Mouse (Mus musculus): ENCODE measurements around the gene Olfr914. TPM values are rescaled to one million over a fixed set of nuclear protein-coding genes. Genes with fewer than 3 reads are reported as not detected.

Olfr914 gene
- total RNA-seq (2015; ENCODE audit: low replicate concordance): not detected in 2 replicates
- total RNA-seq (2017; ENCODE audit: low replicate concordance): not detected in 2 replicates

DNA sequence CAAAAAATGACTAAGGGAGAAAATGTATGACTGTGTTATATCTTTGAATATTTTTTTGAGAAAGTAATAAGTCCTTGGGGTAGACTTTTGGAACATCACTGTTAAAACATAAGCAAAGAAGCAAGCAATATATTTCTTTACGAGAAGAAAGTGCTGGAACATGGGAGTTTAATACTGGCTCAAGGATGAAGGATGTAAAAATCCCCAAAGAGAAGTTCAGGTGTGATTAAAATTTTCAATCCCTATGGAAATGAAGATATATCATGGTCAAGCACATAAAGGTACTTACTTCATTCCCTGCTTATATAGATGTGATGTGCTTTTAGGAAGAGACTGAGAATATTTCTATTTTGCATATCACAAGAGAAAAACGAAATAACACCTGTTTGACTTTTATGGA, at the start of gene Olfr914:
TSS of gene Olfr914 (plus strand) at position 301 of the 400 bp plus-strand sequence.
- ATAC-seq (replicated peaks; ENCODE audit: low FRiP score, poor library complexity, severe bottlenecking): no peak

DNA sequence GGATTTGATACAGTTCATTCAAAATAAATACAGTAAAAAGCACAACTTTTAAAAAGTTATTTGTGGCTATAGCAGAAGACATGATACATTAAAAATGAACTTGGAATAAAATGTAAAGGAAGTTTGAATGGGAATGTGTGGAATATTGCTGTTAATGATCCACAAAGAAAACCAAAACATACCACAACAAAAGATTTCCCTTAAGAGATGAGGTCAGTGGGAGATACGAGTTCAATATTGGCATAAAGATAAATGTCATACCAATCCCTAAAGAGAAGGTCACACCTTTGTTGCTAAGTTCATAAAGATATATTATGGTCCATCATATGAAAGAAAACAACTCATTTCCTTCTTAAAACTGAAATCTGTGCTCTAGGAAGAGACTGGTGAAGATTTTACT, 25.0 kb upstream of the Olfr914 start, which contains the start of gene Olfr912:
TSS of gene Olfr912 (plus strand) at position 301 of the 400 bp plus-strand sequence.
- no peak for ATAC-seq (replicated peaks; ENCODE audit: low FRiP score, poor library complexity, severe bottlenecking)

- ATAC-seq (replicated peaks; ENCODE audit: low FRiP score, poor library complexity, severe bottlenecking): no peak
These were observed 13.8 kb upstream of the Olfr914 start for GRCm38 (mm10) chr9:38591056-38591455.

GRCm38 (mm10) chr9:38592459-38592858, 12.4 kb upstream of the Olfr914 start, which contains the start of gene Olfr913:
Olfr913 (plus strand) TSS chr9:38592759.
- no peak for ATAC-seq (replicated peaks; ENCODE audit: low FRiP score, poor library complexity, severe bottlenecking)

- no peak for ATAC-seq (replicated peaks; ENCODE audit: low FRiP score, poor library complexity, severe bottlenecking)
These were observed 27.5 kb downstream of the Olfr914 start for GRCm38 (mm10) chr9:38632406-38632805.

DNA sequence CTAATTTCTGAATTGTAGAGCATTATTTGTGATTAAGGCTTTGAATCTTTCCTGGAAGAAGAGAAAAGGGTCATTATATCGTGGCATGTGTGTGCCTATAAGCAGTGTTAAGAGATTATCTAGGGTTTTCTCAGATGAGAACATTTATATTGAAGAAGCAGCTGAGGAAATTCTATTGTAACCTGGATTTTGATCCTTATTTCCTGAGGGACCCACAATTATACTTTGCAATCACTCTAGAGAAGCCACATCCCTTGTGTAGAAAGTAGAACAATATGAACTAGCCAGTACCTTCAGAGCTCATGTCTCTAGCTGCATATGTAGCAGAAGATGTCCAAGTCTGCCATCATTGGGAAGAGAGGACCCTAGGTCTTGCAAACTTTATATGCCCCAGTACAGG, 54.9 kb downstream of the Olfr914 start, which contains the start of gene Olfr916:
TSS of gene Olfr916 (minus strand) at position 101 of the 400 bp plus-strand sequence.
- ATAC-seq (replicated peaks; ENCODE audit: low FRiP score, poor library complexity, severe bottlenecking): no peak

Other genes starting within 250 kb of the Olfr914 start
- gene Olfr250, start 238.2 kb upstream of the Olfr914 start, total RNA-seq (2015; ENCODE audit: low replicate concordance): not detected in 2 replicates
- gene Olfr250, start 238.2 kb upstream of the Olfr914 start, total RNA-seq (2017; ENCODE audit: low replicate concordance): not detected in 2 replicates
- gene Olfr251, start 228.0 kb upstream of the Olfr914 start, total RNA-seq (2015; ENCODE audit: low replicate concordance): not detected in 2 replicates
- not detected in 2 replicates for gene Olfr251, start 228.0 kb upstream of the Olfr914 start, total RNA-seq (2017; ENCODE audit: low replicate concordance)
- gene Olfr147, start 203.4 kb upstream of the Olfr914 start, total RNA-seq (2015; ENCODE audit: low replicate concordance): not detected in 2 replicates
- not detected in 2 replicates for gene Olfr147, start 203.4 kb upstream of the Olfr914 start, total RNA-seq (2017; ENCODE audit: low replicate concordance)
- gene Olfr901, start 175.6 kb upstream of the Olfr914 start, total RNA-seq (2015; ENCODE audit: low replicate concordance): not detected in 2 replicates
- gene Olfr901, start 175.6 kb upstream of the Olfr914 start, total RNA-seq (2017; ENCODE audit: low replicate concordance): not detected in 2 replicates
- gene Olfr902, start 157.4 kb upstream of the Olfr914 start, total RNA-seq (2015; ENCODE audit: low replicate concordance): not detected in 2 replicates
- gene Olfr902, start 157.4 kb upstream of the Olfr914 start, total RNA-seq (2017; ENCODE audit: low replicate concordance): not detected in 2 replicates
- not detected in 2 replicates for gene Olfr904, start 142.0 kb upstream of the Olfr914 start, total RNA-seq (2015; ENCODE audit: low replicate concordance)
- not detected in 2 replicates for gene Olfr904, start 142.0 kb upstream of the Olfr914 start, total RNA-seq (2017; ENCODE audit: low replicate concordance)
- gene Olfr905, start 134.0 kb upstream of the Olfr914 start, total RNA-seq (2015; ENCODE audit: low replicate concordance): not detected in 2 replicates
- gene Olfr905, start 134.0 kb upstream of the Olfr914 start, total RNA-seq (2017; ENCODE audit: low replicate concordance): not detected in 2 replicates
- gene Olfr906, start 118.0 kb upstream of the Olfr914 start, total RNA-seq (2015; ENCODE audit: low replicate concordance): not detected in 2 replicates
- gene Olfr906, start 118.0 kb upstream of the Olfr914 start, total RNA-seq (2017; ENCODE audit: low replicate concordance): not detected in 2 replicates
- not detected in 2 replicates for gene Olfr907, start 109.3 kb upstream of the Olfr914 start, total RNA-seq (2015; ENCODE audit: low replicate concordance)
- not detected in 2 replicates for gene Olfr907, start 109.3 kb upstream of the Olfr914 start, total RNA-seq (2017; ENCODE audit: low replicate concordance)
- gene Olfr911-ps1, start 83.5 kb upstream of the Olfr914 start, total RNA-seq (2015; ENCODE audit: low replicate concordance): not detected in 2 replicates
- not detected in 2 replicates for gene Olfr911-ps1, start 83.5 kb upstream of the Olfr914 start, total RNA-seq (2017; ENCODE audit: low replicate concordance)
- gene Olfr910, start 67.3 kb upstream of the Olfr914 start, total RNA-seq (2015; ENCODE audit: low replicate concordance): not detected in 2 replicates
- not detected in 2 replicates for gene Olfr910, start 67.3 kb upstream of the Olfr914 start, total RNA-seq (2017; ENCODE audit: low replicate concordance)
- not detected in 2 replicates for gene Olfr912, start 24.9 kb upstream of the Olfr914 start, total RNA-seq (2015; ENCODE audit: low replicate concordance)
- gene Olfr912, start 24.9 kb upstream of the Olfr914 start, total RNA-seq (2017; ENCODE audit: low replicate concordance): not detected in 2 replicates
- not detected in 2 replicates for gene Olfr913, start 12.3 kb upstream of the Olfr914 start, total RNA-seq (2015; ENCODE audit: low replicate concordance)
- gene Olfr913, start 12.3 kb upstream of the Olfr914 start, total RNA-seq (2017; ENCODE audit: low replicate concordance): not detected in 2 replicates
- gene Olfr916, start 54.8 kb downstream of the Olfr914 start, total RNA-seq (2015; ENCODE audit: low replicate concordance): not detected in 2 replicates
- not detected in 2 replicates for gene Olfr916, start 54.8 kb downstream of the Olfr914 start, total RNA-seq (2017; ENCODE audit: low replicate concordance)
- gene Olfr917, start 60.7 kb downstream of the Olfr914 start, total RNA-seq (2015; ENCODE audit: low replicate concordance): not detected in 2 replicates
- gene Olfr917, start 60.7 kb downstream of the Olfr914 start, total RNA-seq (2017; ENCODE audit: low replicate concordance): not detected in 2 replicates
- not detected in 2 replicates for gene Olfr918, start 69.5 kb downstream of the Olfr914 start, total RNA-seq (2015; ENCODE audit: low replicate concordance)
- not detected in 2 replicates for gene Olfr918, start 69.5 kb downstream of the Olfr914 start, total RNA-seq (2017; ENCODE audit: low replicate concordance)
- gene Olfr919, start 98.6 kb downstream of the Olfr914 start, total RNA-seq (2015; ENCODE audit: low replicate concordance): not detected in 2 replicates
- not detected in 2 replicates for gene Olfr919, start 98.6 kb downstream of the Olfr914 start, total RNA-seq (2017; ENCODE audit: low replicate concordance)
- gene Vwa5a, start 113.2 kb downstream of the Olfr914 start, total RNA-seq (2015; ENCODE audit: low replicate concordance): 5.4 and 8.8 TPM in 2 replicates
- gene Vwa5a, start 113.2 kb downstream of the Olfr914 start, total RNA-seq (2017; ENCODE audit: low replicate concordance): 3.9 and 5.1 TPM in 2 replicates
- not detected in 2 replicates for gene Olfr920, start 147.2 kb downstream of the Olfr914 start, total RNA-seq (2015; ENCODE audit: low replicate concordance)
- 0.26 TPM in 1 of 2 replicates, not detected in the other for gene Olfr920, start 147.2 kb downstream of the Olfr914 start, total RNA-seq (2017; ENCODE audit: low replicate concordance)
- gene Olfr921, start 168.0 kb downstream of the Olfr914 start, total RNA-seq (2015; ENCODE audit: low replicate concordance): not detected in 2 replicates
- not detected in 2 replicates for gene Olfr921, start 168.0 kb downstream of the Olfr914 start, total RNA-seq (2017; ENCODE audit: low replicate concordance)
- not detected in 2 replicates for gene Olfr922, start 209.5 kb downstream of the Olfr914 start, total RNA-seq (2015; ENCODE audit: low replicate concordance)
- not detected in 2 replicates for gene Olfr922, start 209.5 kb downstream of the Olfr914 start, total RNA-seq (2017; ENCODE audit: low replicate concordance)
- not detected in 2 replicates for gene Olfr923, start 221.4 kb downstream of the Olfr914 start, total RNA-seq (2015; ENCODE audit: low replicate concordance)
- gene Olfr923, start 221.4 kb downstream of the Olfr914 start, total RNA-seq (2017; ENCODE audit: low replicate concordance): not detected in 2 replicates
- not detected in 2 replicates for gene Olfr924, start 239.3 kb downstream of the Olfr914 start, total RNA-seq (2015; ENCODE audit: low replicate concordance)
- not detected in 2 replicates for gene Olfr924, start 239.3 kb downstream of the Olfr914 start, total RNA-seq (2017; ENCODE audit: low replicate concordance)
- gene Olfr26, start 250.0 kb downstream of the Olfr914 start, total RNA-seq (2015; ENCODE audit: low replicate concordance): not detected in 2 replicates
- gene Olfr26, start 250.0 kb downstream of the Olfr914 start, total RNA-seq (2017; ENCODE audit: low replicate concordance): not detected in 2 replicates

Measured in erythroid progenitor cell, adult 5-6 weeks (primary cell).